Mouse (Mus musculus) cerebellum, adult (tissue): ENCODE data around the gene Fam19a1.
A peak's percentile ranks its signal among the peaks of the same experiment; 100 is the strongest.
"Not testable (repeated sequence)": the region's sequence is repeated elsewhere in the genome, so short reads cannot be mapped to it uniquely, and the experiment has no call there.

Experiments
- ATAC-seq: cut with Nextera tagmentation; 2 replicates; pipeline ENCODE4 v1.9.2; 2017; ENCODE audit warnings: mild to moderate bottlenecking, moderate library complexity, mixed read lengths; ENCODE audit not compliant: insufficient number of reproducible peaks, low FRiP score, low TSS enrichment

The Fam19a1 gene

DNA sequence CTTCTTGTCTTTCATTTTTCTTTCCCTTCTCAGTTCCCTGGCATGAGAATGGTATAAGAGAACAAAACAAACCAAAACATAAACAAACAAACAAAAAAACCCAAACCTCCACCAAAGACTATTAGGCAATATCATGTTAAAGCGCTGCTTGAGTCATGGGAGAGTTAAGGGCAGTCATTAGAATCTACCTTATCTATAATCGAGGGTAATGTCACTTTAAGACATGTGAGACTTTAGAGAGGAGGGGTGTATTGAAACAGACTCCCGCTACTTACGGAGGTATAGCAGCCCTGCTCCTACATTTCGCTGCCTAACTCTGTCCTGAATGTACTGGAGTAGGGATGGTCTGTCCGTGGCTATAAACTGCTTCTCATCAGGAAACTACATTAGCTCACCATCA is at the start of gene Fam19a1:
Gene Fam19a1, plus strand, starts transcription at position 301 of the 400 bp plus-strand sequence.
- no peak for ATAC-seq

GRCm38 (mm10) chr6:96071080-96071479 is 41.9 kb upstream of the Fam19a1 start:
- no peak for ATAC-seq

- no peak for ATAC-seq
Measured at GRCm38 (mm10) chr6:96071567-96071966, 41.4 kb upstream of the Fam19a1 start.

- no peak for ATAC-seq
Measured at GRCm38 (mm10) chr6:96089961-96090360, 23.0 kb upstream of the Fam19a1 start.

GRCm38 (mm10) chr6:96093716-96094115 is 19.2 kb upstream of the Fam19a1 start:
- no peak for ATAC-seq

- ATAC-seq, result no peak
Measured at GRCm38 (mm10) chr6:96098225-96098624, 14.7 kb upstream of the Fam19a1 start.

DNA sequence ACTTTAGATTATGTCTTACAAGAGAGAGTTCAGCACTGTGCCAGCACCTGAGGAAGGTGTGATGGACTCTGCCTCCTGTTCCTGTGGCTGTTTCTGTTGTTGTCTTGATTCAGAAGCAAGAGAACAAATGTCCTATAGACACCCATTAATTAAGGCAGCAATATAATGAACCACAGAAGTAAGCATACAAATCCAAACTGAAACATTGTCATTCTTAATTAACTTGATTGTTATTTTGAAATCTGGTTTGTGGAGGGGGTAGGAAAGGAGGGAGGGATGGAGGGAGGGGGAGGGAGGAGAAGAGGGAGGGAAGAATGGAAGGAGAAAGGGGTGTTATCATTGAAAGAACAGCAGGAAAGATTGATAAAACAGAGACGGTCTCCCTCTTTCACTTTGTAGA is 1.3 kb upstream of the Fam19a1 start:
- ATAC-seq, result no peak

GRCm38 (mm10) chr6:96114151-96114550 is 1.2 kb downstream of the Fam19a1 start:
- no peak for ATAC-seq

- ATAC-seq, result no peak
Measured at GRCm38 (mm10) chr6:96116148-96116533, 3.2 kb downstream of the Fam19a1 start.

GRCm38 (mm10) chr6:96116534-96117272 is 3.7 kb downstream of the Fam19a1 start:
- 0 out of 2 replicates have a peak, but pooled peaks have one; percentile 37 for ATAC-seq

GRCm38 (mm10) chr6:96143326-96143725 is 30.4 kb downstream of the Fam19a1 start:
- ATAC-seq, result no peak

DNA sequence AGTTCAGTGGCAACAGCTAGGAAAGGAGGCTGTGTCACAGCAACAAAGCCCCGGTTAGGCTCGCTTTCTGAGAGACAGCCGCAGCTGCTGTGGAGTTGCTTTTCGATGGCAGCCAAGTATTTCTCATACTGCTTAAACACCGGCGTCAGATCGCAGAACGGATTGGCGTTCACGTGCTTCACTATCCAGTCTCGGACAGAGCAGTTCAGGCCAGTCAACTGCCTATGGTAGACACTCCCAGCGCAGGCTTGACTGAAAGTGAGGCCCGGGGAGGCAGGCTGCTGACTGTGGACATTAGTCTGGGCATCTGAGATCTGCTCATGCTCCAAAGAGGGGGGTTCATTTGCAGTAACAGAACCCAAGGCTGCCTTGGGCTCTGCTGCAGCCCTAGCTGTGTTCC is 52.4 kb downstream of the Fam19a1 start:
- peak; percentile 70; the same call in 1 of the 2 replicates for ATAC-seq

DNA sequence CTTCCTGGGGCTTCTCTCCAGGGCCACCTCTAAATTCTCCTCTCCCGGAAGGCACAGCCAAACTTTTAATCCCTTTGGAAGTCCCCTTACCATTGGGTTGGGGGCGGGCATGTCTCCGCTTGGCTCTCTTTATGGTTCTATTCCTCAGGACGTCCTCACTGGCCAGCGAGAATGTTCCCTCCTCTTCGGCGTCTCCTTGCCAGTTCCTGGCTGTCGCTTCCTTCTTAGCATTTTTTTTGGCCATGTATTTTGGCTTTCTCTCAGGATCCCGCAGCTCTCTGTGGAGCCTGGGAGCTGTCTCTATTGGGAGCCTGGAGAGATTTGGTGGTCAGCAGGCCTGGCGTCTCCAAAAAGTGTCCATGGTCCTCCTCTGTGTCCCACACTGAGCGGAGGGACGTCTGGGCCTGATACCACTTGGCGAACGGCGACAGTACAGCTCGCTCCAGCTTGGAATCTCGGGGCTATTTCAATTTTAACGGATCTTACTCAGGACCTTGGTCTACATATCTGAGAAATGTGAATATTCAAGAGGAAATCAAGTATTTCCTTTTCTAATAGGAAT is 52.9 kb downstream of the Fam19a1 start, which contains the start of gene 1700123L14Rik:
Gene 1700123L14Rik, minus strand, starts transcription at position 426 of the 562 bp plus-strand sequence.
- peak; percentile 18; the same call in 1 of the 2 replicates for ATAC-seq

GRCm38 (mm10) chr6:96167031-96167430 is 54.1 kb downstream of the Fam19a1 start:
- ATAC-seq, result no peak

DNA sequence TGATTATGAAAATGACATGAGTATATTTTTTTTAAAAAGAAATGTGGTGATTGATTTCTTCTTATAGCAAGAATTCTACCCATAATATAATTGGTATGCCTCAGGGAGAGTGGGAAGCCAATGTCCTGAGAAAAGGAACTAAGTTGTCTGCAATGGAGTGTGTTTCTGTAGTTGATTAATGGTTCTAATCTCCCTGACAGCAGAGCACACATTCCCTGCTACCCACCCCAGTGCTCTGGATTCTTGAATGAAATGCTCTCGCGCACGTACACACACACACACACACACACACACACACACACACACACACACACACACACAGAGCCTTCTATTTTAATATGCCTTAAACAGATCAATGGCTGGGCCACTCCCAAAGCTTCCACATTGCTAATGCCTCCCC is 60.7 kb downstream of the Fam19a1 start:
- ATAC-seq, result no peak

DNA sequence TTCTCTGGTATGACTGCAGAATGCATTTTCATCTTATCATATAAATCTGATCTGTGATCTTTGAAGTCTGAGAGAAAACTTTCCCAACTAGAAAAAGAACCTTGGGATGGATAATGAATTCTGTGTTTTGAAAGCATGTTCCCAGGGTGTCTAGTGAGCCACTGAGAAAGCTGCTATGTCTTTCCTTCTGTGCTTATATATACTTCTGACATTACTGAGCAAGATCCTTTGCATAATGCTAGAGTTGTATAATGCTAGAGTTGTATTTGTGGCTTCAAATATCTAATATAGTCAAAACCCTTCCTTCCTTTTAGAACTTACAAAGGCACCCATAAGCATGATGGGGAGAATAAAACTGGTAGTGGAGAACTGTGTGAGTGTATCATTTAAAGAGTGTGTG is 65.6 kb downstream of the Fam19a1 start:
- ATAC-seq, result no peak

DNA sequence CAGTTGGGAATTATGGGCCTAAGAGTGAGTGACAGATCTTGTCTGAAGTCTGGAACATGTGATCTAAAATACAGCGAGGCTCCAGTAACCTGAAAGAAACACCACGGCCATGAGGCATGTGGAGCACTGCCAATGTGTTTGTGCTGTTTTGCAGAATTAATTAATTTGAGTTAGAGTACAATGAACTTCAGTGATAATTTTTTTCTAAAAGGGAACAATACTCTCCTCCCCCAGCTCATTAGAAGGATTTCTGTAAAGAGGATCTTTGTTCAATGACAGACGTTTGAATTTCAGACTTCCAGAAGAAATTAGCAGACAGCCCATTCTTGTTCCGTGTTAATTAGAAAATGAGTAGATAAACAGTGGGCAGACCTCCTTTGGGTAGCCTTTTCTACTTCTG is 70.4 kb downstream of the Fam19a1 start:
- ATAC-seq, result no peak

GRCm38 (mm10) chr6:96186517-96186916 is 73.6 kb downstream of the Fam19a1 start:
- ATAC-seq, result no peak

GRCm38 (mm10) chr6:96198991-96199390 is 86.0 kb downstream of the Fam19a1 start:
- not testable (repeated sequence) for ATAC-seq

DNA sequence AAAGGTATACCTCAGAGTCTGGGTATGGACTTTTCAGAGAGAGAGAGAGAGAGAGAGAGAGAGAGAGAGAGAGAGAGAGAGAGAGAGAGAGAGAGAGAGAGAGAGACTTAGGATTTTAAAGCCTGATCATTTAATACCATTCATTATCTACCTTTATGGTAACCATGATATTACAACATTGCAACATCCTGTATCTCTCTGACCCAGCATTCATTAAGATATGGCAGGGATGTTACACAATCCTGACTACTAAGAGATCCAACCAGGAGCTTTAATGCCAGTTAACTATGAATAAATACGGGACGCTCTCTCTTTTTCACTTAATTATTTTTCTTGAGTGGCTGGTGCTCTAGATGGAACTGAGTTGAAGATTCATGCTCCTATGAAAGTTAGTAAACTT is 92.4 kb downstream of the Fam19a1 start:
- ATAC-seq, result no peak

DNA sequence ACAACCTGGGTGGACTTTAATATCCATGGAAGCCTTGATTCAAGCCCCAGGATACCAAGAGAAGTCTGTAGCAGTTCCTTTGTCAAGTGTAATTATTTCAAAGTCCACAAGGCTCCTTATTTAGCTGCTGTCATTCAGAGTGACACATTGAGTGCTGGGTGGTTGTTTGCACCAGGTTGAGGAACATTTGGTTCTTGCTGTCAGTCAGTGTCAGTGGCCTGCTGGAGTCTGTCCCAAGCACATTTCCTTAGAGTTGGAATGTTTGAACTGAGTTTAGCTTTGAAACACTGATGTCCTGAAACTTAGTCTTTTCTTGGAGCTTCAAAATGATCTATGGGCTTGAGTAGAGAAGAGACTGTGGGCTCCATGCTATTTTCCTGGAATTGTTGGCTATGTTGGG is 121.9 kb downstream of the Fam19a1 start:
- no peak for ATAC-seq

- ATAC-seq, result no peak
Measured at GRCm38 (mm10) chr6:96244320-96244719, 131.4 kb downstream of the Fam19a1 start.
